Mouse (Mus musculus): ENCODE data around the gene Ldlrad3. TPM values are rescaled to one million over a fixed set of nuclear protein-coding genes. Genes with fewer than 3 reads are reported as not detected.

The Ldlrad3 gene
- total RNA-seq, 1 experiment from 2014 or later, result 8.8 TPM

GRCm38 (mm10) chr2:102071022-102071717 lies 115.0 kb downstream of the Ldlrad3 start:
- peak; percentile 21 for DNase-seq

- no peak for DNase-seq
Observed at GRCm38 (mm10) chr2:102064826-102065441, 121.3 kb downstream of the Ldlrad3 start.

GRCm38 (mm10) chr2:102063906-102064505 lies 122.2 kb downstream of the Ldlrad3 start:
- no peak for DNase-seq

GRCm38 (mm10) chr2:102062861-102063468 lies 123.2 kb downstream of the Ldlrad3 start:
- DNase-seq, result no peak

GRCm38 (mm10) chr2:102061921-102062320 lies 124.3 kb downstream of the Ldlrad3 start:
- no peak for DNase-seq

GRCm38 (mm10) chr2:102057746-102058145 lies 128.4 kb downstream of the Ldlrad3 start:
- DNase-seq, result no peak

- no peak for DNase-seq
Observed at GRCm38 (mm10) chr2:102057029-102057685, 129.0 kb downstream of the Ldlrad3 start.

- DNase-seq, result no peak
Observed at GRCm38 (mm10) chr2:102056144-102056543, 130.0 kb downstream of the Ldlrad3 start.

GRCm38 (mm10) chr2:102052951-102053660 lies 133.1 kb downstream of the Ldlrad3 start:
- peak; percentile 52 for DNase-seq

GRCm38 (mm10) chr2:102052353-102052752 lies 133.8 kb downstream of the Ldlrad3 start:
- no peak for DNase-seq

GRCm38 (mm10) chr2:102049866-102050550 lies 136.2 kb downstream of the Ldlrad3 start:
- no peak for DNase-seq

GRCm38 (mm10) chr2:102048296-102049175 lies 137.6 kb downstream of the Ldlrad3 start:
- no peak for DNase-seq

GRCm38 (mm10) chr2:102046481-102046880 lies 139.7 kb downstream of the Ldlrad3 start:
- DNase-seq, result no peak

- no peak for DNase-seq
Observed at GRCm38 (mm10) chr2:102040456-102040855, 145.7 kb downstream of the Ldlrad3 start.

- DNase-seq, result no peak
Observed at GRCm38 (mm10) chr2:102040011-102040410, 146.2 kb downstream of the Ldlrad3 start.

GRCm38 (mm10) chr2:102038895-102039667 lies 147.1 kb downstream of the Ldlrad3 start:
- DNase-seq, result no peak

- peak; percentile 44 for DNase-seq
Observed at GRCm38 (mm10) chr2:102038229-102038894, 147.8 kb downstream of the Ldlrad3 start.

GRCm38 (mm10) chr2:102036665-102037511 lies 149.3 kb downstream of the Ldlrad3 start:
- DNase-seq, result no peak
